Mouse (Mus musculus) CH12.LX (cell line): ENCODE measurements around the gene Nadk2.

Experiments
- CHD1 ChIP-seq: IDR thresholded peaks from 2 replicates; pipeline ENCODE4 v1.6.1; 2012; ENCODE audit warnings: low read depth, low read length, improper control_type of control experiment, inconsistent platforms
- CTCF ChIP-seq, 2 experiments: IDR thresholded peaks in 1 of 2; conservative IDR thresholded peaks in 1 of 2; 2 replicates each; pipeline ENCODE4 v1.5.1; 2011 to 2012; ENCODE audit warnings: low read depth in 2 of 2, low read length in 2 of 2, improper control_type of control experiment in 1 of 2, inconsistent platforms in 1 of 2, mild to moderate bottlenecking in 1 of 2, moderate library complexity in 1 of 2
- KAT2A ChIP-seq: IDR thresholded peaks from 2 replicates; pipeline ENCODE4 v1.6.1; 2012; ENCODE audit warnings: low read length, improper control_type of control experiment, inconsistent platforms; ENCODE audit not compliant: insufficient replicate concordance
- MYC ChIP-seq: IDR thresholded peaks from 2 replicates; pipeline ENCODE4 v1.6.1; 2011; ENCODE audit warnings: low read depth, mild to moderate bottlenecking, improper control_type of control experiment, low read length
- NRF1 ChIP-seq: IDR thresholded peaks from 2 replicates; pipeline ENCODE4 v1.6.1; 2014; ENCODE audit warnings: low read depth, mild to moderate bottlenecking, inconsistent platforms, low read length, improper control_type of control experiment, moderate library complexity
- RAD21 ChIP-seq: IDR thresholded peaks from 2 replicates; pipeline ENCODE4 v1.6.1; 2011; ENCODE audit warnings: low read depth, mild to moderate bottlenecking, low read length, improper control_type of control experiment, moderate library complexity

DNA sequence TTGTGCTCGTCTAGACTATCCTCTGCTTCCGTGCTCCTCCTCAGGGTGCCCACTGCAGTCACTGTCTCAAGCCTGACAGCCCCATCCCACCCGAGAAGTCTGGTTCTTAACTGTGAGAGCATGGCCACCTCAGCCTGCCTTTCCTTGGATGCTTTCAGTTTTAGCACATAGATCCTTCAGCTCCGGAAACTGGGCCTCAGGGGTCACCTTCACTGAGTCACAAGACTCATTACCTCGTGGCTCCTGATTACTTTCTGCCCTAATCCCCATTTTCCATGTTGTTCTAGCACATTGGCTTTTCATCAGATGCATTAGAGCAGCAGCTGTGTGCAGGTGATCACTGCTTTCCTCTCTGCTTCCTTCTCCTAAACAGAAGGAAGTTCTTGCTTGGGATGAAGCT is 16.4 kb downstream of the Nadk2 start:
- no peak for TF ChIP-seq RAD21
- no peak for TF ChIP-seq NRF1
- no peak for TF ChIP-seq KAT2A
- TF ChIP-seq CTCF (conservative IDR thresholded peaks at IDR 0.05 in 1 of 2, IDR thresholded peaks at IDR 0.05 in 1 of 2; ENCODE audit: low read depth in 2 of 2, low read length in 2 of 2) = no peak
- TF ChIP-seq MYC = no peak
- TF ChIP-seq CHD1 = no peak
